Mouse (Mus musculus) ES-CJ7 (cell line): ENCODE measurements around the gene Cog7.

Source experiments
- DNase-seq: peaks from one replicate; pipeline ENCODE4 v3.0.0; 2011; ENCODE audit warnings: low read depth, low spot score

Gene Cog7

GRCm38 (mm10) chr7:121899311-121899710 lies 82.2 kb downstream of the Cog7 start:
- peak; percentile 47 for DNase-seq

GRCm38 (mm10) chr7:121896689-121897088 lies 84.8 kb downstream of the Cog7 start:
- no peak for DNase-seq

GRCm38 (mm10) chr7:121890636-121891360 lies 90.7 kb downstream of the Cog7 start:
- DNase-seq, result no peak

GRCm38 (mm10) chr7:121880246-121880645 lies 101.3 kb downstream of the Cog7 start:
- DNase-seq, result no peak

DNA sequence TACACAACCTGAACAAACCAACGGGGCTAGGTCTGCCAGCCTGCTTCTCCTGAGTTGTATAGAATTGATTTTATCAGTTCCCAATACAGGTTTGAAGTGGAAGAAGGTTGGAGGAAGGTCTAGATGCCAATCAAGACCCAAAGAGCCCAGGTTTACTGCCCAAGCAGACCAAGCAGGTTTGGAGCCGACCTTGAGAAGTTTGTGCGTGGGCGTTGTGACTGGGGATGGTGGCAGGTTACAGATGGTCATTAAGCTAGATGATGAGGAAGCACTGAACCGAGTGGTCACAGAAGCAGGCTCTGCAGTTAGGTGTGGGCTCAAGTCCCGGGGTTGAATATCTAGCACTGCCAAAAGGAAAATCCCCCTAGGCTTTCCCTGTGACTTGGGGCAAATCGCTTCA lies 106.7 kb downstream of the Cog7 start:
- DNase-seq, result no peak

DNA sequence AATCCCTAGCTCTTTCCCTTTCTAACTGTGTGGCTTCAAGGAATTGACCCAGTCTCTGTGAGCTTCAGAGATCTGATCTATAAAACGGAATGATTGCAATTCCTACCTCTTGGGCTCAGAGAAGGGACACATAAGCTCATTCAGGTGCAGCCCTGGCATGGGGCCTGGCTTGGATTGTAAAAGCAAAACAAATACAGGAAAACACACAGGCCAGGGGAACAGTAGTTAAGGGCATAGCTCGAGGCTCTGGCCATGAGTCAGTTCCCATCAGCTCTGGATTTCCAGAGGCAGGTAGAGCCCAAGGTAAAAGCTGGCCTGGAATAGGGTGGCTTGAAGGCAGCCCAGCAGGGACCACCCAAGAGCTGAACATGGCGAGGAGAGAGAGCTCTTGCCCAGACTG lies 107.5 kb downstream of the Cog7 start:
- DNase-seq, result no peak

DNA sequence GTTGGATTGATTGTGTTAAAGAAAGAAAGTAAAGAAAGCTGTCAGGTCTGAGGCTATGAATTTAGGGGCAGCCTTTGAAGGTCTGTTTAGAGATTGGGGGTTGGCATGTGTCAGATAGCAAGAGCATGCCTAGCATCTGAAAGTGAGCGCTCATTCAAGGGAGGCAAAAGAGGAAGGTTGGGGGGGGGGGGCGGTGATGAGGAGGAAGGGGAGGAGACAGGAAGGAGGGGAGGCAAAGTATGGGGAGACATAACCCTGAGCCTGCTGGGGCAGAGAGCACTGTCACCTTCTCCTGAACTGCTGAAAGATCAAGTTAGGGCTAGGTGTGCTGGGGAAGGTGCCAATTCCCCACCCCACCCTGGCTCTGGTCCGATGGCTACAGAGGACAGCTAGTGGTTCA lies 109.9 kb downstream of the Cog7 start:
- DNase-seq, result no peak

GRCm38 (mm10) chr7:121864858-121865585 lies 116.5 kb downstream of the Cog7 start, which contains the start of gene Scnn1b:
Scnn1b (plus strand) TSS chr7:121865038.
- peak; percentile 33 for DNase-seq

DNA sequence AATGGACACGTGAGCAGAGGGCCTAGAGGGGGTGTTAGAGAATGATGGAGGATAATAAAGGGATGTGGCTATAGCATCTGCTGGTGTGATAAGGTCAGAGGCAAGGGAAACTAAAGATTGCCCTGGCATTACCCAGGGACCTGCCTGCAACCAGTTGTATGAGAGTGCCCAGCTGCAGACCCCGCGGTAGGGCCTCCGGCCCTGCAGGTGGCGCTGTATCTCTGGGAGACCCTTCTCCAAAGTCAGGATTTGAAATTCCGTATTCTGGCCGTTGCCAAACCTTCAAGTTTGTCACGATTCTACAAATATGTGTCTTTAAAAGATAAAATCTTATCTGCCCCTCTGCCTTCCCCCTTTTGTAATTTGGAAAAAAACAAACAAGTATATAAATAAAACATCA lies 122.6 kb downstream of the Cog7 start:
- peak; percentile 19 for DNase-seq

GRCm38 (mm10) chr7:121857177-121857884 lies 124.2 kb downstream of the Cog7 start:
- DNase-seq, result no peak

DNA sequence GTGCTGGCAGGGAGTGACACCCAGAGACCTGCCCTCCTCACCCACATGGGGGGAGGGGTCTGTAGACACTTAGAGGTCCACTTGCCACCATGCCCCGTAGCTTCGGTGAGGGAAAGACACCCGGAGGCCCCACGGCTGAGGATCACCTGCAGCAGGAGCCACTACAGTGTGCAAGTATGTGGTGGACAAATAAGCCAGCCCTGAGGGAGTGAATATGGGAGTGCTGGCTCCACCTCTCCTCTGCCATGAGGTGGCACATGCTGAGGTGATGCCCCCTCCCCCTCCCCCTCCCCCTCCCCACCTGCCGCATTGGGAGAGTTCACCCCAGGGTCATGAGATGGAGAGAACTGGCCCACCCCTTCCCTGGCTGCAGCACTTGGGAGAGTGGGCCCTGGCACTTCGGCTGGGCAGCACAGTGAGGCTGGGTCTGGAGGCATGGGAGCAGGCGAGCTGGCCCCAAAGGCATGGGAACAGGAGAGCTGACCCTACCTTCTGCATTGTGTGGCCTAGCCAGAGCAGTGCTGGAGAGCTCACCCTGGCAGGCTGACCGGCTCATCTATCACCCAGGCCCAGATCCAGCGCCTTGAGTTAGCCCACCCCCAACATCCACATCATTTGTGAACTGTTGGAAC lies 132.9 kb downstream of the Cog7 start:
- no peak for DNase-seq

DNA sequence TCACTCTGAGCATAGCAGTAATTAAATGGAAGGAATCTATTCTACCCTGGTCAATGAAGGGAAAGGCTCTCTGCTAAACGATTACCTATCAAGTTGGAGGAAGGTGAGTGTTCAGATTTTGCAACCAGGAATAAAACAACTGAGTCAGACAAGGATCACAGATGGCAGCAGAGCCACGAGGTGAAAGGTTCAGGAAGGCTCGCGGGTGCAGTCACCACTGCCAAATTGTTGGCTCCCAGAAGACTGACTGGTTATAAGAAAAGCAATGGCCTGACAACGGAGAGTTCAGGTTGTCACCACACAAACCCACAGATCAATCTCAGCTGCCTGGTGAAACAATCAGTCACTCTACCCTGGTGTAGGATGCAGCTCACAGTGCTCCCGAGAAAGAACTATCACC lies 135.5 kb downstream of the Cog7 start:
- DNase-seq, result no peak

- DNase-seq, result no peak
These were observed 139.3 kb downstream of the Cog7 start for GRCm38 (mm10) chr7:121842234-121842633.

DNA sequence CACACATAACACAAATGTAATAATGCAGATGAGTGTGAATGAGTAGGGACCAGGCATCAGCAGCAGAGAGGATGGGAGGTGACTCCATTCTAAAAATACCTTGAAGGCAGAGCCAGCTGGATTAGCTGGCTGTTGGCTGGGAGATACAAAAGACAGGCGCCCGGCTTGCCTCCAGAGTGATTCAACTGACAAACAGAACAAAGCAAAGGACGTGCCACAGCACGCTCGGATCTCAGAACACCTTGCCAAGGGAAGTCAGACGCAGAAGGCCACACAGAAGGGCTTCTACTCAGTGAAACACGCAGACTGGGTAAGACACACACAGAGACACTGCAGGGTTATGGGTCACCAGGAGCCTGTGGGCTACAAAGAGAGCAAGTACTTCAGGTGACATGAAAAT lies 140.7 kb downstream of the Cog7 start:
- DNase-seq, result no peak

DNA sequence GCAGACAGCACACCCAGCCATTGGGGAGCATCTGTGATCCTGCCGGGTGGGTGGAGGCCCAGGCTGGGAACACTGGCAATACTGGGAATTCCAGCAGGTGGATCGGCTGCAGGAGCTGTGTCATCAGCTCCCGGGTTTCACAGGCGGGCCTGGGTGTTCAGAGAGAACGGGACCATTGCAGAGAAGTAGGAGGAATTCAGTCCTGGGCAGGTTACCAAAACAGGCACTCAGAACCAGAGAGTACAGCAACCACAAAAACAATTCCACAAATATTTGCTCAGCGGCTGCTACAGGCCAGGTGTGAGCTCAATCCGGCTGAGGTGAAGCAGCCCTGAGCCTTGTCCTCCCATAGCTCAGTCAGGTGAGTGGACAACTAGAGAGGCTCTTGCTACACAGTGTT lies 144.7 kb downstream of the Cog7 start:
- DNase-seq, result no peak

DNA sequence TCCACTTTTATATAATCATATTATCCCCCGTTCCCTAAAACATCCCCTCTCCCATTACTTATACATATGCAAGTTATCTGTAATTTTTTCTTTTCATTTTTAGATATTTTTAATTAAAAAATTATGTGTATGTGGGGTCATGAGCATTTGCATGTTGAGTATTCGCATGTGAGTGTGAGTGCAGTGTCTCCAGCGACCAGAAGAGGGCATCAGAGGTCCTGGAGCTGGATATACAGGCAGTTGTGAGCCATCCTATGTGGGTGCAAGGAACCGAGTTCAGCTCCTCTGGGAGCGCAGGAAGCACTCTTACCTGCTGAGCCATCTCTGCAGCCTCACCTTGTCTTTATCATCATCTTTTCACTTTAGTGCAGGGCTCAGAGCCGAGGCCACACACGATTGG lies 146.1 kb downstream of the Cog7 start:
- DNase-seq, result peak; percentile 24
